Mouse (Mus musculus): ENCODE results near the gene Hoxc9. TPM values are rescaled to one million over a fixed set of nuclear protein-coding genes. Genes with fewer than 3 reads are reported as not detected.
A peak's percentile ranks its signal among the peaks of the same experiment; 100 is the strongest.

Hoxc9 gene
- polyA plus RNA-seq, 1 experiment from 2014 or later = not detected

DNA sequence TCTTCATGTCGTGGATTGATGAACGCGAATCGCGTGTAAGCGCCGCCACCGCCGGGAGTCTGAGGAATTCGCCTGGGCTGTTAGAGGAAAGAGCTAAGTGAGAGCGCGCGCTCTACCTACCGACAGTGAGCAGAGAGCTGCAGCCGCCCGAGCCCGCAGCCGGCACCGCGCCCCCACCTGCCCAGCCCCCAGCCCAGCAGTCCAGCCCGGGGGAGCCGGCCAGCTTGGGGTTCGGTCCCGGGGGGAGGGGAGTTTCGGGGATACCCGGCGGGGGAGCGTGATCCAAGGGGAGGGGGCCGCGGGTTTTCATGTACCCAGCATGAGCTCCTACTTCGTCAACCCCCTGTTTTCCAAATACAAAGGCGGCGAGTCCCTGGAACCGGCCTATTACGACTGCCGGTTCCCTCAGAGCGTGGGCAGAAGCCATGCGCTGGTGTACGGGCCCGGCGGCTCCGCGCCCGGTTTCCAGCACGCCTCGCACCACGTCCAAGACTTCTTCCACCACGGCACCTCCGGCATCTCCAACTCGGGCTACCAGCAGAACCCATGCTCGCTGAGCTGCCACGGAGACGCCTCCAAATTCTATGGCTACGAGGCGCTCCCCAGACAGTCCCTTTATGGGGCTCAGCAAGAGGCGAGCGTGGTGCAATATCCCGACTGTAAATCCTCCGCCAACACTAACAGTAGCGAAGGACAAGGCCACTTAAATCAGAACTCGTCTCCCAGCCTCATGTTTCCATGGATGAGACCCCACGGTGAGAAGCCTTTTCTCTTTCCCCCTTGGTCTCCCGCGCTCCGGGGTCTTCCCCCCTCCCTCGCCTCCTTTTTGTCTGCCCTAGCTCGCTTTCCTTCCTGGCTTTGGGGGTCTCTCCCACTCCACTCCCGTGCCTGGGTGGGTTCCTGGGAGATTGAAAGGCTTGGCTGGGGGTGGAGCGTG, 14.5 kb downstream of the Hoxc9 start, which contains the start of gene Hoxc8:
TSS of gene Hoxc8 (plus strand) at position 147 of the 937 bp plus-strand sequence.
- no peak within 1 kb of the TSS for H3K9ac ChIP-seq (ENCODE audit: low read depth, low read length)
- H3K9me3 ChIP-seq (replicated peaks; ENCODE audit: control insufficient read depth, low read length) = no peaks in the 10 kb centered on the region
- no peak within 1 kb of the TSS for H3K4me2 ChIP-seq (ENCODE audit: low read depth, low read length)
- no peak within 1 kb of the TSS for H3K27ac ChIP-seq (ENCODE audit: low read length)
- ATAC-seq (ENCODE audit: low read depth) = no peak
- H3K36me3 ChIP-seq (ENCODE audit: control insufficient read depth, insufficient read depth) = no peaks in the 10 kb centered on the region
- WGBS (ENCODE audit: insufficient replicate concordance) = 2% methylated on average over 69 of the region's 69 CpGs
- peaks cover 94% of the 10 kb centered on the region for H3K27me3 ChIP-seq (ENCODE audit: control insufficient read depth, insufficient read depth, low read depth, low read length)
- H3K4me3 ChIP-seq (ENCODE audit: low read depth, low read length) = no peak within 1 kb of the TSS
- H3K4me1 ChIP-seq (ENCODE audit: control insufficient read depth, low read depth, low read length) = no peaks in the 10 kb centered on the region

DNA sequence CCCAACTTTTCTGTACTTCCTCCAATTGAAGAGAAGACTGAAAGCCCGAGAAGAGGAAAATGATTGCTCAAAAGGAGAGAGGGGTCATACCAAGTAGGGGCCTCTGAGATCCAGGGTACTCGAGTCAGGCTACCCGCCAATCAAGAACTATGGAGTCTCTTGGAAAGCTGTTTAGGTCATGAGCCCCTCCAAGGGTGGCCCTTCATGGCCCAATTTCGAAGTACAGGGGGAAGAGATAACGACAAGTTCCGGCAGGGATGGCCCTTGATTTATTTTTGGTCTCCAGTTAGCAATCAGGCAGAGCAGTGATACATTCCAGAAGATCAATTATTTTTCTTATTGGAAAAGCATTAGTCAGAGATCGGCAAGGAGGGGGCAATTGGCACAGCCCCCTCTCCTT, 15.5 kb downstream of the Hoxc9 start:
- H3K27ac ChIP-seq (ENCODE audit: low read length) = no peak overlapping the region
- no peaks in the 10 kb centered on the region for H3K36me3 ChIP-seq (ENCODE audit: control insufficient read depth, insufficient read depth)
- no peak for ATAC-seq (ENCODE audit: low read depth)
- no peaks in the 10 kb centered on the region for H3K9me3 ChIP-seq (replicated peaks; ENCODE audit: control insufficient read depth, low read length)
- no peak overlapping the region for H3K9ac ChIP-seq (ENCODE audit: low read depth, low read length)
- H3K4me3 ChIP-seq (ENCODE audit: low read depth, low read length) = no peak overlapping the region
- no peaks in the 10 kb centered on the region for H3K4me1 ChIP-seq (ENCODE audit: control insufficient read depth, low read depth, low read length)
- H3K4me2 ChIP-seq (ENCODE audit: low read depth, low read length) = no peak overlapping the region
- H3K27me3 ChIP-seq (ENCODE audit: control insufficient read depth, insufficient read depth, low read depth, low read length) = peaks cover 94% of the 10 kb centered on the region
- WGBS (ENCODE audit: insufficient replicate concordance) = 1% methylated on average over 7 of the region's 7 CpGs

DNA sequence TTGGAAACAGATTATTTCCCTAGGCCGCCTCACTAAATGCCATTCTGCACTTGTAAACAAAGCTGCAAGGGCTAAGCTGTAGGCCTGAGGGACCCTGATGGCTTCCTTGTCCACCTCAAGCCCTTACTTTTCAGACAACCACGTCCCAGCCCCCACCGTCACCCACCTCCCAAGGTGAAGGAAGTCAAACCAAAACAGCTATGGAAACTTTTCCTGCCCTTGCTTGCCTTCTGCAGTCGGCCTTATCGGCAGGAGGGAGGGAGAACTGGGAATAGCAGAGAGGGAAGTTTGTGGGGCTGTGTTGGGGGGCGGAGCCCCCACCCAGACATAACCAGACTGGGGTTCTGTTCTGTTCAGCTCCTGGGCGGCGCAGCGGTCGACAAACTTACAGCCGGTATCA, 16.0 kb downstream of the Hoxc9 start:
- Histone ChIP-seq H3K4me1 (ENCODE audit: control insufficient read depth, low read depth, low read length) (no peaks in the 10 kb centered on the region), H3K36me3 (ENCODE audit: control insufficient read depth, insufficient read depth) (no peaks in the 10 kb centered on the region), H3K9me3 (replicated peaks; ENCODE audit: control insufficient read depth, low read length) (no peaks in the 10 kb centered on the region), H3K27ac (ENCODE audit: low read length) (no peak overlapping the region), H3K4me3 (ENCODE audit: low read depth, low read length) (no peak overlapping the region), H3K27me3 (ENCODE audit: control insufficient read depth, insufficient read depth, low read depth, low read length) (peaks cover 93% of the 10 kb centered on the region), H3K9ac (ENCODE audit: low read depth, low read length) (no peak overlapping the region), H3K4me2 (ENCODE audit: low read depth, low read length) (no peak overlapping the region)
- ATAC-seq (ENCODE audit: low read depth) = no peak
- 0% methylated on average over 11 of the region's 11 CpGs for WGBS (ENCODE audit: insufficient replicate concordance)

DNA sequence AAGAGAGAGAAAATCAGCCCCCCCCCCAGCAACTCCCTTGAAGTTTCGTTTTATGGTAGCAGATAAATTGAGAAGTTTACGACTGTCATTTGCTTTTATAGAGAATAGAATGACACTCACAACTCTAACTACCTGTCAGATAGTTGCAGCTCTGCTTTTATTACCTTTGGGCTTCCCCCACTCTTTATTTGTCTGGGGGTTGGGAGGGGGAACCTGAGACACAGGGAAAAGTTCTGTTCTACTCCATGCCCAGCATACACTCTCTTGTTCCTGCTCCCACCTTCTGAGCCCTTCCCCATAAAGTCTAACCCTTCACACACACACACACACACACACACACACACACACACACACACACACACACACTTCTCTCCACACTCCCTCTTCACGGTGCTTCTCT, 16.6 kb downstream of the Hoxc9 start:
- 3% methylated on average over 3 of the region's 3 CpGs for WGBS (ENCODE audit: insufficient replicate concordance)
- no peak overlapping the region for H3K4me3 ChIP-seq (ENCODE audit: low read depth, low read length)
- no peak overlapping the region for H3K9ac ChIP-seq (ENCODE audit: low read depth, low read length)
- H3K4me1 ChIP-seq (ENCODE audit: control insufficient read depth, low read depth, low read length) = no peaks in the 10 kb centered on the region
- no peak for ATAC-seq (ENCODE audit: low read depth)
- H3K27me3 ChIP-seq (ENCODE audit: control insufficient read depth, insufficient read depth, low read depth, low read length) = peaks cover 93% of the 10 kb centered on the region
- no peaks in the 10 kb centered on the region for H3K9me3 ChIP-seq (replicated peaks; ENCODE audit: control insufficient read depth, low read length)
- H3K27ac ChIP-seq (ENCODE audit: low read length) = no peak overlapping the region
- no peak overlapping the region for H3K4me2 ChIP-seq (ENCODE audit: low read depth, low read length)
- no peaks in the 10 kb centered on the region for H3K36me3 ChIP-seq (ENCODE audit: control insufficient read depth, insufficient read depth)

DNA sequence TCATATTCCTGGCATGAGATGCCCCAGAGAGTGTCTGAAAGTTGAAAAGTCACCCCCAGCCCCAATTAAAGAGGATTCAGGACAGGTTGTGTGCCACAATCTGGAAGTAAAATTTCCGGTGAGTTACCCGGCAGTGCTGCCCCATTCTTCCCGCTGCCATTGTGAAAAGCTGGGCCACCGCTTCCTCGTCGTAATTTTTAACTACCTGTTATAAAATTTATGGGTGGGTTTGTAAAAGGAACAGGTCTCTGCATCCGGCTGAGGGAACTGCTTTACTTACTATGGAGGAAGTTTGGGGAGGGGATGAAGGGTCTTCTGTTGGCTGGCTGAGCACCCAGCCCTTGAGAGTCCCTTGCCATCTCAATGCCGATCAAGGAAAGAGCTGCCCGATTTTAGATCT, 20.3 kb downstream of the Hoxc9 start:
- Histone ChIP-seq H3K36me3 (ENCODE audit: control insufficient read depth, insufficient read depth) (no peaks in the 10 kb centered on the region), H3K4me3 (ENCODE audit: low read depth, low read length) (no peak overlapping the region), H3K4me2 (ENCODE audit: low read depth, low read length) (no peak overlapping the region), H3K9ac (ENCODE audit: low read depth, low read length) (no peak overlapping the region), H3K27me3 (ENCODE audit: control insufficient read depth, insufficient read depth, low read depth, low read length) (peaks cover 93% of the 10 kb centered on the region), H3K4me1 (ENCODE audit: control insufficient read depth, low read depth, low read length) (no peaks in the 10 kb centered on the region), H3K9me3 (replicated peaks; ENCODE audit: control insufficient read depth, low read length) (no peaks in the 10 kb centered on the region), H3K27ac (ENCODE audit: low read length) (no peak overlapping the region)
- no peak for ATAC-seq (ENCODE audit: low read depth)
- WGBS (ENCODE audit: insufficient replicate concordance) = 4% methylated on average over 9 of the region's 9 CpGs

DNA sequence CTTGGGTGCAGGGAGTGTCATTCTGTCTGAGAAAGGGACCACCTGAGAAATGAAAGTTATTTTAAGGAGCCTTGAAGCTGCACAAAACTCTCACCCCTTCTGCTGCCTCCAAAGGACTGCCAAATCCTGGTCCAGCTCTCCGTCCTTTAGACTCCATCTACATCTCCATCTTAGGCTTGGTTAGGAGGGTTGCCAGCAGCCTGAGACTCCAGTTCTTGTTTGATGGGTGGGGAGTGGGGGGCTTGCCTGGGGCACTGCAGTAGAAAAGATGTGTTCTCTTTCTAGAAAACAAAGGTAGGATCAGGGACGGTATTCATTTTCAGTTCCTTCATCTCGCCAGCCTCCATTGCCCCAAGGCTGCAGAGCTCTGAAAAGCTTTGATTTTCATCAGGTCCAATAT, 21.2 kb downstream of the Hoxc9 start:
- peaks cover 93% of the 10 kb centered on the region for H3K27me3 ChIP-seq (ENCODE audit: control insufficient read depth, insufficient read depth, low read depth, low read length)
- H3K4me3 ChIP-seq (ENCODE audit: low read depth, low read length) = no peak overlapping the region
- ATAC-seq (ENCODE audit: low read depth) = no peak
- no peak overlapping the region for H3K27ac ChIP-seq (ENCODE audit: low read length)
- 0% methylated on average over 3 of the region's 3 CpGs for WGBS (ENCODE audit: insufficient replicate concordance)
- no peak overlapping the region for H3K9ac ChIP-seq (ENCODE audit: low read depth, low read length)
- H3K4me2 ChIP-seq (ENCODE audit: low read depth, low read length) = no peak overlapping the region
- no peaks in the 10 kb centered on the region for H3K9me3 ChIP-seq (replicated peaks; ENCODE audit: control insufficient read depth, low read length)
- no peaks in the 10 kb centered on the region for H3K36me3 ChIP-seq (ENCODE audit: control insufficient read depth, insufficient read depth)
- no peaks in the 10 kb centered on the region for H3K4me1 ChIP-seq (ENCODE audit: control insufficient read depth, low read depth, low read length)

DNA sequence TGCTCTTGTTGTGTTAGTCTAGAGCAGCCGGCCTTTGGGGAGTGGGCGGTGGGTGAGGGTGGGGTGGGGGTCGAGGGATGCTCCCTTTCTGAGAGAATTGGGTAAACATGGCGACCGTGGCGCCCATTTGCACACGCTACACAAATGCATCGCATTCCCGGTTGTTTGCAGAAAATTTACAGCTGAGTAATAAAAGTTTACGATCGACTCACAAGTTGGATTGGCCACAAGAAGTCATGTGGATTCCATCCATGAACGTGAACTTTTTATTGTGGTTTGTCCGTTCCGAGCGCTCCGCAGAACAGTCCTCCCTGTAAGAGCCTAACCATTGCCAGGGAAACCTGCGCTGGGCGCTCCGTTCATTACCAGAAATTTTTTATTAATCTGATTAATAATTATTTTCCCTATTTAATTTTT, 21.7 kb downstream of the Hoxc9 start, which contains the start of gene Hoxc6:
TSS of gene Hoxc6 (plus strand) at position 319 of the 417 bp plus-strand sequence.
- H3K4me2 ChIP-seq (ENCODE audit: low read depth, low read length) = peak within 1 kb of the TSS; percentile 54
- 2% methylated on average over 19 of the region's 19 CpGs for WGBS (ENCODE audit: insufficient replicate concordance)
- no peaks in the 10 kb centered on the region for H3K9me3 ChIP-seq (replicated peaks; ENCODE audit: control insufficient read depth, low read length)
- no peak for ATAC-seq (ENCODE audit: low read depth)
- H3K27ac ChIP-seq (ENCODE audit: low read length) = no peak within 1 kb of the TSS
- no peak within 1 kb of the TSS for H3K9ac ChIP-seq (ENCODE audit: low read depth, low read length)
- peak within 1 kb of the TSS; percentile 41 for H3K4me3 ChIP-seq (ENCODE audit: low read depth, low read length)
- peaks cover 93% of the 10 kb centered on the region for H3K27me3 ChIP-seq (ENCODE audit: control insufficient read depth, insufficient read depth, low read depth, low read length)
- no peaks in the 10 kb centered on the region for H3K36me3 ChIP-seq (ENCODE audit: control insufficient read depth, insufficient read depth)
- H3K4me1 ChIP-seq (ENCODE audit: control insufficient read depth, low read depth, low read length) = no peaks in the 10 kb centered on the region

DNA sequence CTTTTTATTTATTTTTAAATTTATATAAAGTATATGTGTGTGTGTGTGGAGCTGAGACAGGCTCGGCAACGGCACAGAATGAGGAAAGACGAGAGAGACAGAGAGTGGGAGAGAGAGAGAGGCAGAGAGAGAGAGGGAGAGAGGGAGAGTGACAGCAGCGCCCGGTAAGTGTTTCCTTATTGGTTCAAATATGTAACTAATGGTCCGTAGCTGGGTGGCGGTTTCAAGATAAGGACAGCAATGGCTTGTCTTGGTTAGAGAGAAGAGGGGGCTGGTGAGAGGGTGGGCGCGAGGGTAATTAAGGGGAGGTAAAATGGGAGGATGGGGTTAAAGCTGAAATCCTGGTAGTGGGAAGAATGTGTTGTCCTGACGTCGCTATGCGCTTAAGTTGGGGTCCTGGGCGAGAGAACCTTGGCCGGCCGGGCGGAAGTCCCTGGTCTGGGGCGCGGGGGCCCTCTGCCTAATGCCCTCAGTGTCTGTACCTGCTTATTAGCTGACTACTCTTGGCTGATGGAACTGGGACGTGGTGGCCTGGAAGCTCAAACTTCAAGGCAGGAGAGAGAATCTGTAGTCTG, 22.5 kb downstream of the Hoxc9 start:
- WGBS (ENCODE audit: insufficient replicate concordance) = 2% methylated on average over 19 of the region's 19 CpGs
- H3K9me3 ChIP-seq (replicated peaks; ENCODE audit: control insufficient read depth, low read length) = no peaks in the 10 kb centered on the region
- no peak for ATAC-seq (ENCODE audit: low read depth)
- no peaks in the 10 kb centered on the region for H3K4me1 ChIP-seq (ENCODE audit: control insufficient read depth, low read depth, low read length)
- peak overlapping the region; percentile 54 for H3K4me2 ChIP-seq (ENCODE audit: low read depth, low read length)
- H3K9ac ChIP-seq (ENCODE audit: low read depth, low read length) = no peak overlapping the region
- H3K27ac ChIP-seq (ENCODE audit: low read length) = no peak overlapping the region
- H3K36me3 ChIP-seq (ENCODE audit: control insufficient read depth, insufficient read depth) = no peaks in the 10 kb centered on the region
- peaks cover 91% of the 10 kb centered on the region for H3K27me3 ChIP-seq (ENCODE audit: control insufficient read depth, insufficient read depth, low read depth, low read length)
- H3K4me3 ChIP-seq (ENCODE audit: low read depth, low read length) = peak overlapping the region; percentile 41

Measured in liver, embryonic 16.5 days (tissue).